Mouse (Mus musculus) heart, adult 2 months (tissue): ENCODE results near the gene Angptl4.

Experiments used
- CTCF ChIP-seq: fragments of 200-600 bp; IDR thresholded peaks from 2 replicates; pipeline ENCODE4 v1.8.1; 2022; ENCODE audit warnings: antibody characterized with exemption, mild to moderate bottlenecking, moderate library complexity
- EP300 ChIP-seq: fragments of 200-500 bp; IDR thresholded peaks from 2 replicates; pipeline ENCODE4 v1.6.1; 2011; ENCODE audit warnings: low read depth, low read length, control low read depth; ENCODE audit not compliant: insufficient read depth

- no peak for TF ChIP-seq CTCF
- no peak for TF ChIP-seq EP300
Observed at GRCm38 (mm10) chr17:33766389-33766788, 15.2 kb downstream of the Angptl4 start.
